Mouse (Mus musculus) urinary bladder, adult 18-20 months (tissue): ENCODE data around the gene Peli3.

Experiments
- DNase-seq, 2 experiments: peaks; one replicate each; pipeline ENCODE4 v3.0.0; 2022; ENCODE audit warnings: low spot score in 2 of 2, mixed read lengths in 2 of 2

The Peli3 gene

GRCm38 (mm10) chr19:4915924-4916603, 26.9 kb downstream of the Peli3 start:
- no peak for DNase-seq

GRCm38 (mm10) chr19:4909376-4909775, 33.6 kb downstream of the Peli3 start:
- no peak for DNase-seq

- DNase-seq, result no peak
Observed at GRCm38 (mm10) chr19:4908107-4908506, 34.8 kb downstream of the Peli3 start.

- DNase-seq, result peak; percentile 48 to 58
Observed at GRCm38 (mm10) chr19:4905979-4906794, 36.7 kb downstream of the Peli3 start, which contains the start of gene Bbs1. Gene Bbs1, minus strand, starts transcription at chr19:4906628.

- no peak for DNase-seq
Observed at GRCm38 (mm10) chr19:4899888-4900287, 43.0 kb downstream of the Peli3 start.

GRCm38 (mm10) chr19:4898972-4899371, 44.0 kb downstream of the Peli3 start:
- DNase-seq, result no peak

- DNase-seq, result no peak
Observed at GRCm38 (mm10) chr19:4896780-4897520, 46.0 kb downstream of the Peli3 start.

GRCm38 (mm10) chr19:4891798-4892197, 51.1 kb downstream of the Peli3 start:
- DNase-seq, result no peak

GRCm38 (mm10) chr19:4889791-4890190, 53.1 kb downstream of the Peli3 start:
- DNase-seq, result no peak

GRCm38 (mm10) chr19:4883961-4884360, 59.0 kb downstream of the Peli3 start:
- no peak for DNase-seq
